ENCODE assay signal across 16 mouse cellular contexts in the genomic region with DNA sequence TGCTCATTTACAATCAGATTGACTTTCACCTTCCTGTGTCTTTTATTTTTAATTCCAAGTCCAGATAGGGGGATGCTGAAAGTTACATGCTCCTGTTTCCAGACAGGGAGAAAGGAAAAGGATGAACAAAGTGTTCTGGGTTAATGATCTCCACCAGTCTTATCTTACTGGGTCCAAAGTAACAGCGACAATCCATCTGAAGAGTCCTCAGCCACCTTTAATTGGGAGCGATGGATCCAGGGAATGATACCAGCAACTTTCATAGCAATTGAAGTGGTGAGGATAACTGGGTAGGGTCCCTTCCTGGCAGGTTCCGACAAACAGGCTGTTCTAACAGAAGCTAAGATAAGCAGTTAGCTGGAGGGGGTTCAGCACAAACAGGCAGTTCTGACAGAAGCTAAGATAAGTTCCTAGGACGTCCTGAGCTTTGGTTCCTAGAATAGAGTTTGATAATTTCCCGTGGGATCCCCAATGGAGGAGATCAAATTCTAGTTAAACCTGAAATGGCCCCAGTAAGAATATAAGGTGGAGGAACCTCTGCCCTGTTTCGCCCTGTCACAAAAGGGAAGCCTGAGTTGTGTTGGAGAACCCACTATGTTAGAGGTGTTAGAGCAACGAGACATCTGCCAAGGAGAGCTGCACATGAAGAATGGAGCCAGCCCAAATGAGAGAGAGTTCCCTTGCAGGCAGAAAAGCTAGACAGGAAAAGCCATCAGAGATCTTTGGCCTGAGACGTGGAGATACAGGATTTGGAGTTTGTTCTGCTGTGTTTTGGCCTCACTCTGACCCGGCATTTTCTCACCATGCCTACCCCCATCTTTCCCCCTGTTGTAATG.
"Had no signal": no experiment of that assay in that cellular context is flagged by ENCODE, and none has a peak within 500 bp of the region (broad histone marks: within the 10 kb centered on the region; RNA-seq: fewer than 3 reads in every experiment).

No protein-coding gene starts in this region.

- ATAC-seq: midbrain, embryonic 16.5 days had no signal

- H3K27ac ChIP-seq: layer of hippocampus, adult 2 months; limb, embryonic 15.5 days; liver, embryonic 15.5 days; midbrain, embryonic 12.5 days; neural tube, embryonic 13.5 days had no signal

- H3K4me2 ChIP-seq: limb, embryonic 15.5 days; liver, embryonic 15.5 days; lung, embryonic 14.5 days; midbrain, embryonic 12.5 days; neural tube, embryonic 13.5 days had no signal

- H3K36me3 ChIP-seq: limb, embryonic 15.5 days; liver, embryonic 15.5 days; midbrain, embryonic 12.5 days; neural tube, embryonic 13.5 days had no signal

- H3K27me3 ChIP-seq: limb, embryonic 15.5 days; liver, embryonic 15.5 days; midbrain, embryonic 12.5 days; neural tube, embryonic 13.5 days had no signal

- H3K4me3 ChIP-seq: layer of hippocampus, adult 2 months; limb, embryonic 15.5 days; liver, embryonic 15.5 days; midbrain, embryonic 12.5 days; neural tube, embryonic 13.5 days had no signal

- H3K9ac ChIP-seq: limb, embryonic 15.5 days; liver, embryonic 15.5 days; lung, embryonic 14.5 days; midbrain, embryonic 12.5 days; neural tube, embryonic 13.5 days had no signal

- H3K9me3 ChIP-seq: liver, embryonic 15.5 days had no signal

- H3K4me1 ChIP-seq: midbrain, embryonic 12.5 days; neural tube, embryonic 13.5 days had no signal

- DNase-seq: kidney, adult 18-20 months; kidney, postnatal 10 days; kidney, postnatal 4 days; lung, embryonic 14.5 days; lung, postnatal 10 days; lung, postnatal 4 days; right cerebral cortex, adult 18-20 months; right cerebral cortex, postnatal 25 days; thymus, adult 18-20 months; thymus, postnatal 14 days had no signal
